Mouse (Mus musculus) retina, embryonic 14.5 days (tissue): ENCODE data around the gene Farsa.

Experiments used
- DNase-seq: peaks from one replicate; pipeline ENCODE4 v3.0.0-alpha.2; 2015; ENCODE audit warnings: low spot score

Gene Farsa

GRCm38 (mm10) chr8:84834866-84835855 is 21.6 kb upstream of the Farsa start:
- no peak for DNase-seq

DNA sequence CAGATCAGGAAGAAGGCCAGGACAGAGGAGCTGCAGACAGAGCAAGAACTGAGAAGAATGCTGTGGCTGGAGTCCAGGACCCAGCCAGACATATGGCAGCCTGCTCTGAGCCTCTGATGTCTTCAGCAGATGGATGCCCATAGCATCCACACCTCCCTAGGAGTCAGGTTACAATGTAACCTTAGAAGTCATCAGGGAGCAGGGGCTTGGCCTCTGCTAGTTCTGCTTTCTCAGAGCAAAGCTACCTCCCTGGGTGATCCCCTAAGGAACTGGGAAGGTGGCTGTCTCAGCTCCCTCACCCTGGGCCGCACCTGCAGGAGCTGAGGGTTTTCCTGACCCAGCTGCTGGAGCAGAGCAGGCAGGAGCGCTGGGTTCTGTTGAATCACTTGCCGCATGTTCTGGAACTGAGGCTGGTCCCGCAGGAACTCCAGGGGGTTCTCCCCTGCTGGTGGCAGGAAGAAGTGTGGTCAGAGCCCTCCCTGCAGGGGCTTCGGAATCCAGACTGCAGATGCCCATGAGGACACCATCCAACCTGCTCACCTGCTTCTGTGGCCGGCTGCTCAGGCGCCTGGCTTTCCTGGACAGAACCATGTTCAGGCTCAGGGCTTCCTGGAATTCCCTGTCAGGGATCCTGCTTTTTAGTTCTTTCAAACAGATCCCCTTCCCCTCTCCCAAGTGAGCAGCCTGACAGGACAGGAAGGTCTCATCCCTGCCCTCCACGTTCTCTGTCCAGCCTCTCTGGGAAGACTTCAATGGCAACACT is 19.5 kb upstream of the Farsa start:
- no peak for DNase-seq

DNA sequence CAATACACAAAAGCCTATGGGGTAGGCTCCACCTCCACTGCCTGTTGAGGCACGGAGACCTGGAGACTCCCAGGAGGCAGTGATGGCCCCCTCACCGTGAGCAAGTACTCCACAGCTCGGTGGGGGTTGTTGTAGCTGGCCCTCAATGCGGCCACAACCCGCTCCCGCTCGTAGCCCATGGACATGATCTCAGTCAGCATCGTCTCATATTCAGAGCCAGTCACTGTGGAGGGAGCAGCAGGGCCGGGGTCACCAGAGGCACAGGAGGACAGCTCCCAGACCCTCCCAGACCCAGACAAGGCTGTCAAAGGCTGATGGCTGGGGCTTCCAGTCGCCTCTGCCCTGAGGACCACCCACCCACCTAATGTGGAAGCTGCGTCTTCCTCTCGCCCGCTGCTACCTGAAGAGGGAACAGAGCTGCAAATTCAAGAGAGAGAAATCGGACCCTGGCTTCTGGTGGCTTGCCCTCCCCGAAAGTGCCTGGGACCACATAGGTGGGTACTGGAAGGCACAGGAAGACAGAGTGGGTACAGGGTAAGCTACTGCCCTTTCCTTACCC is 18.8 kb upstream of the Farsa start:
- DNase-seq: no peak

DNA sequence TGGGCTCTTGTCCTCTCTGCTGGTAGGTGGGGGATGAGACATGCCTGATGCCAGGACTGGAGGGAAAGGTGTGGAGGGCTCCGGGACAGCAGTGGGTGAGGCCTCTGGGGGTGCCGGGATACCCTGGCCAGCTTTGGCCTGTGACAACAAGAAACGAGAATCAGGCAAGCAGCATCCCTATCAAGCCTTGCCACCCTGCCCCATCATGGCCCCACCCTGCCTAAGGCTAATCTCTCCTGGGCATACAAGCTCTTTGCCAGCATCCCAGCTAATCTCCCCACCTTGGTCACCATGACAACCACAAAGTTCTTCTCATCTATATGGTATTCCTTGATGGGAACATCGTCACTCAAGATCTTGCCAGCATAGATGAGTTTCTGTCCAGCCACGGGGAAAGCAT is 18.3 kb upstream of the Farsa start:
- no peak for DNase-seq

GRCm38 (mm10) chr8:84839411-84839810 is 17.4 kb upstream of the Farsa start:
- no peak for DNase-seq

GRCm38 (mm10) chr8:84839875-84840247 is 16.9 kb upstream of the Farsa start:
- no peak for DNase-seq

DNA sequence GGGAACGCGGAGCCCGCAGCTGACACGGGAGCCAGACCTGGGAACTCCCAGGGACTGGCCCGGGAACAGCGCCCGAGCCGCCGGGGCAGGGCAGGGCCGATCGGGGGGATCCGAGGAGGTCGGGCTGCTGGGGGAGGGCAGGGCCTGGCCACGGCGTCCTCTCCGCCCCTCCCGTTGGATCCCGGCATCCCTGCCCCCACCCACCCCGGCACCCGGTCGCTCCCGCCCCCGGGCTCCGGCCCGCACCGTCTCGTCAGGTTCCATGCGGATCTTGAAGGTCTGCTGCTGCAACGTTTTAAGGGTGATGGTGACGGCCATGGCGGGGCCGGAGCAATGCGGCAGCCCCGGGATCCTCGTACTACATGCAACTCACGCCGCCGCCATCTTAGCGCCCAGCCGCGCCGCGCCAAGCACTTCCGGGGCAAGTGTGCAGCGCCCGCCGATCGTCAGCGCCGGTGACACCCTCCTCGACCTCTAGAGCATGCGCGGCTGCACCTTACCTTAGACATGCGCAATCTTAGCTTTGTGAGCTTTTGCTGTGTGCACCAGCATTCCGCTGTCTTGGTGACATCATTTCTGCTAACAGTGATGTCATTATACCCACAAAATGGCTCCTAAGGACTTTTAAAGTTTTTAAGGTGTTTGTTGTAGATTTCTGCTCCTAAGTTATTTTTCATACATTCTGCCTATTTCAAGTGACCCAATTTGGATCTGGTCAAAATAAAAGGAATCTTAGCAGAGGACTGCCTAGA is 16.4 kb upstream of the Farsa start, which contains the start of gene Rad23a:
Rad23a (minus strand) TSS at position 418 of the 752 bp plus-strand sequence.
- DNase-seq: peak; percentile 96

DNA sequence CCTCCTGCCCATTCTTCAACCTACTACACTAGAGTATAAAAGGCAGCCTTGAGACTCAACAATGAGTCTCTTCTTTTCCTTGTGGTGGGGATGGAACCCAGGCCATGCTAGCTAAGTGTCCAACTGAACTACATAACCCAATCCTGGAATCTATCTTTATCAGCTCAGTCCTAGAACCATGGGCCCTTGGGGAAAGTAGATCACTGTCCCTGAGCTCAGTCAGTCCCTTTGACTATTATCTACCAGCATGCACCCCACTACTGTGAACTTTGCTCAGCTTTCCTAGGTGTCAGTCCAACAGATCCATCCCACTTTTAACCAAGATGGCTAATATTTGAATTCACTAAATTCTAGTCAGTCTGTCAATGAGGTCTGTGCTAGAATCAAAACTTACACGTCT is 15.3 kb upstream of the Farsa start:
- no peak for DNase-seq

- DNase-seq: no peak
These were observed 12.3 kb upstream of the Farsa start for GRCm38 (mm10) chr8:84844397-84845070.

- DNase-seq: peak; percentile 69
These were observed 11.3 kb upstream of the Farsa start for GRCm38 (mm10) chr8:84845355-84846093.

- no peak for DNase-seq
These were observed 10.6 kb upstream of the Farsa start for GRCm38 (mm10) chr8:84846094-84846721.

GRCm38 (mm10) chr8:84846722-84847572 is 9.8 kb upstream of the Farsa start, which contains the start of gene Calr:
Gene Calr (minus strand): TSS chr8:84846934.
- peak; percentile 100 for DNase-seq

- DNase-seq: no peak
These were observed 8.9 kb upstream of the Farsa start for GRCm38 (mm10) chr8:84847684-84848435.

DNA sequence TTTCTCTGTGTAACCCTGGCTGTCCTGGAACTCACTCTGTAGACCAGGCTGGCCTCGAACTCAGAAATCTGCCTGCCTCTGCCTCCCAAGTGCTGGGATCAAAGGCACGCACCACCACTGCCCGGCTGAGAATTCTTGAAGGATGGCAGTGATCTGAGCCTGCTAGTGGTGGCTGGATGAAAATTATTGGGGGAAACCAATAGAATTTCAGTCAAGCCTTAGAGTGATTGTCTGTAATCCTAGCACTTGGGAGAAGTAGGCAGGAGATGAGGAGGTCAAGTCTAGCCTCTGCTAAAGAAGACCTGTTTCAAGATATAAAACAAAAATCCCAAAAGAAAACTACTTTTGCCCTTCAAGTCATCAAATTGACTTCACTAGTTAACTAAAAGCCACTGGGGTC is 355 bp upstream of the Farsa start:
- no peak for DNase-seq

- peak; percentile 63 for DNase-seq
These were observed 14.9 kb downstream of the Farsa start, which contains the start of gene Syce2 for GRCm38 (mm10) chr8:84871376-84872308. Gene Syce2 (plus strand): TSS chr8:84872111.

DNA sequence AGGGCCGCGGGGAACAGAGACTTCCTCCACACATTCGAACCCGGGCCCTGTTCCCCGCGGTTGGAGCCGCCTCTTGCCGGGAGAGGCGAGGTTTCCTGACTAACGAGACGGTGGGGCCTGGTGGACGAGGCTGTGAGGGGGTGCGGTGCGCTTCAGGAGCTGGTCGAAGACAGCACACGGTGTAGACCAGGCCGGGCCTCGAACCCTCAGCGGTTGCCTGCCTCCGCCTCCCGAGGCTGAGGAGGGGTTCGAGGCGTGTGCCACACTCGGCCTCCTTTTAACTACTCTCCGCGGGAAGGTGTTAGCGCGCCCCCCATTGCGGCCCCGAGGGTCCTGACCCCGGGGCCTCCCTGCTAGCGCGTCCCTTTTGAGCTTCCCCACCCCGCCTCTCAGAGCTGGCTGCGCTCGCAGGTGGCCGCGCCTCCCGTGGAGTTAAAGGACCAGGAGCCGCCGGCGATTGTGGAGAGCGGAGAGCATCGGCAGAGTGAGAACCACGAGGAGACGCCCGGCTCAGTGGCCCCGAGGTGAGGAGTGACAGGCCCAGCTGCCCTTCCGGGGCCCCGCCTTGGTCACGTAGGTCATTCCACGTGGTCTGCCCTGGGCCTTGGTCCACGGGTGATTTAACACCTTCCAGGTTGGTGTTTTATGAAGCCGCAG is 15.6 kb downstream of the Farsa start:
- DNase-seq: peak; percentile 37

DNA sequence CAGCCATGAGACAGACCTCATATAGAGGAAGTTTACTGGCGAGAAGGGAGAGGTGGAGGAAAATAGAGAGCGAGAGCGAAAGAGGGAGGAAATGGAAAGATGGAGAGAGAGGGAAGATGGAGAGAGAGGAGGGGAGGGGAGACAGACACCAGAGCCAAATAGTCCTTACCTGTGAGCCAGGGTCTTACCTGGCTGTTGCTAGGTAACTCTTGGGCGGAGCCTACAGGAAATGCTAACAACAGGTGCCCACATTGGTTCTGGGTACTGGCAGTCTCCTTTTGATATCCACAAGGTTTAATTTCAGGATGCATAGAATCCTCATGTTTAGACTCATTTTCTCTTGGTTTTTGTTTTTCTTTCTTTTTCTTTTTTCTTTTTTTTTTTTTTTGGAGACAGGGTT is 16.2 kb downstream of the Farsa start:
- no peak for DNase-seq
